26 mouse cellular contexts compared by ENCODE assay signal in the genomic region with DNA sequence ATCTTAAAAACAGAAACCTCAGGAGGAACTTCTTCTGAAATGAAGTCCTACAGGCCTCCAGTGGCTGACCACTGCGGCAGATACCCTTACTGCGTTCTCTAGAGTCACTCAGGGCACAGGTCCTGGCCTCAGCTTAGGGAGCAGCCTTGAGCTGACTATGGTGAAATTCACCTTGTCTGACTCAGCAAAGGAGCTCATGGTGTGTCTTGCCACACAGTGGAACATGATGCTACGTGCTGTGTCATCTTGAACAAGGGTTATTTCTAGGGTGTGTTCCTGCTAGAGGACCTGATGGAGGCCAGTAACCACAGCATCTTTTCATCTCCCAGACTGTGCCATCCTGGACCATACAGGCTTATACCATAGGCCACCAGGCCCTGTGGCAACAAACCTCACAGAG.
DNase-seq lines count a peak whose midpoint lies in the region; ATAC-seq and TF ChIP-seq lines count a peak whose summit lies in the region.
"Had no signal": no experiment of that assay in that cellular context is flagged by ENCODE, and none has a peak within 500 bp of the region (broad histone marks: within the 10 kb centered on the region; RNA-seq: fewer than 3 reads in every experiment).

No protein-coding gene starts in this region.

- H3K79me2 ChIP-seq in liver, adult 2 months (ENCODE audit: control insufficient read depth, insufficient read depth, low read length): no peaks in the 10 kb centered on the region

- no peaks in the 10 kb centered on the region for H3K9me3 ChIP-seq in liver, embryonic 12.5 days (replicated peaks)
- H3K9me3 ChIP-seq: embryonic facial prominence, embryonic 13.5 days; forebrain, embryonic 12.5 days; heart, embryonic 13.5 days; hindbrain, embryonic 12.5 days; liver, embryonic 15.5 days; lung, embryonic 15.5 days; neural tube, embryonic 15.5 days had no signal

- 92% methylated on average over 3 of the region's 3 CpGs for WGBS in liver, adult 2 months
- WGBS in liver, embryonic 12.5 days (ENCODE audit: insufficient replicate concordance): 72% methylated on average over 3 of the region's 3 CpGs

- H3K36me3 ChIP-seq in liver, adult 2 months (ENCODE audit: control insufficient read depth, insufficient read depth, low read length): no peaks in the 10 kb centered on the region
- H3K36me3 ChIP-seq in liver, embryonic 12.5 days: no peaks in the 10 kb centered on the region
- H3K36me3 ChIP-seq: embryonic facial prominence, embryonic 13.5 days; forebrain, embryonic 12.5 days; heart, embryonic 13.5 days; hindbrain, embryonic 12.5 days; liver, embryonic 15.5 days; lung, embryonic 15.5 days; neural tube, embryonic 15.5 days had no signal

- no peak for ATAC-seq in liver, embryonic 12.5 days
- ATAC-seq in megakaryocyte progenitor cell, adult 5-6 weeks (replicated peaks; ENCODE audit: poor library complexity): peak; percentile 54; the same call in 1 of the 2 replicates

- H3K4me1 ChIP-seq in liver, adult 2 months (ENCODE audit: control insufficient read depth, insufficient read depth, low read length): no peaks in the 10 kb centered on the region
- H3K4me1 ChIP-seq in liver, embryonic 12.5 days: no peaks in the 10 kb centered on the region
- H3K4me1 ChIP-seq: forebrain, embryonic 12.5 days; heart, embryonic 13.5 days; hindbrain, embryonic 12.5 days; liver, embryonic 15.5 days; lung, embryonic 15.5 days had no signal

- H3K27ac ChIP-seq in liver, adult 2 months (replicated peaks; ENCODE audit: insufficient read depth, low read depth, low read length): no peak overlapping the region
- no peak overlapping the region for H3K27ac ChIP-seq in liver, embryonic 12.5 days
- H3K27ac ChIP-seq: embryonic facial prominence, embryonic 13.5 days; forebrain, embryonic 12.5 days; heart, embryonic 13.5 days; hindbrain, embryonic 12.5 days; liver, embryonic 15.5 days; lung, embryonic 15.5 days; macrophage; neural tube, embryonic 15.5 days had no signal

- no peak overlapping the region for H3K9ac ChIP-seq in liver, adult 2 months (ENCODE audit: low read depth, low read length)
- no peak overlapping the region for H3K9ac ChIP-seq in liver, embryonic 12.5 days
- H3K9ac ChIP-seq: embryonic facial prominence, embryonic 13.5 days; forebrain, embryonic 12.5 days; heart, embryonic 13.5 days; hindbrain, embryonic 12.5 days; liver, embryonic 15.5 days; lung, embryonic 15.5 days; neural tube, embryonic 15.5 days had no signal

- peak; percentile 17 for DNase-seq in adrenal gland, postnatal 14 days
- no peak for DNase-seq in adrenal gland, postnatal 10 days
- peak; percentile 2 for DNase-seq in liver, adult 2 months (ENCODE audit: extremely low read depth, low read depth, low spot score)
- DNase-seq in c-Kit-positive CD71-negative TER-119-negative erythroid progenitor cells, embryonic 14.5 days (ENCODE audit: low read depth): peak; percentile 5
- no peak for DNase-seq in cerebellum, postnatal 25 days
- no peak for DNase-seq in layer of hippocampus, postnatal 25 days (ENCODE audit: extremely low spot score in 1 of 2, low spot score in 1 of 2)
- DNase-seq: cerebellum, adult 11-12 months; cerebellum, postnatal 14 days; embryo, embryonic 11 days; heart, adult 18-20 months; heart, postnatal 14 days; kidney, adult 9 months; kidney, postnatal 36 days; thymus, adult 18-20 months had no signal

- no peak for TF ChIP-seq POLR2A in liver, adult 2 months (IDR thresholded peaks at IDR 0.05; ENCODE audit: extremely low read depth, insufficient read depth, low read length)

- no peak overlapping the region for H3K4me2 ChIP-seq in liver, embryonic 12.5 days
- H3K4me2 ChIP-seq: embryonic facial prominence, embryonic 13.5 days; forebrain, embryonic 12.5 days; heart, embryonic 13.5 days; hindbrain, embryonic 12.5 days; liver, embryonic 15.5 days; lung, embryonic 15.5 days; midbrain, embryonic 11.5 days; neural tube, embryonic 15.5 days had no signal

- no peak for TF ChIP-seq CTCF in liver, adult 2 months (IDR thresholded peaks at IDR 0.05; ENCODE audit: low read depth, low read length)

- no peak overlapping the region for H3K4me3 ChIP-seq in liver, adult 2 months (ENCODE audit: insufficient read depth, low read depth, low read length)
- H3K4me3 ChIP-seq in liver, embryonic 12.5 days: no peak overlapping the region
- H3K4me3 ChIP-seq: embryonic facial prominence, embryonic 13.5 days; erythroblast, embryonic 14.5 days; forebrain, embryonic 12.5 days; heart, embryonic 13.5 days; hindbrain, embryonic 12.5 days; liver, embryonic 15.5 days; lung, embryonic 15.5 days; neural tube, embryonic 15.5 days had no signal

- H3K27me3 ChIP-seq in liver, adult 2 months (ENCODE audit: control insufficient read depth, insufficient read depth, low read length): no peaks in the 10 kb centered on the region
- no peaks in the 10 kb centered on the region for H3K27me3 ChIP-seq in liver, embryonic 12.5 days (replicated peaks)
- H3K27me3 ChIP-seq: embryonic facial prominence, embryonic 13.5 days; forebrain, embryonic 12.5 days; heart, embryonic 13.5 days; hindbrain, embryonic 12.5 days; liver, embryonic 15.5 days; lung, embryonic 15.5 days; neural tube, embryonic 15.5 days had no signal

Comparison
In these comparisons a context has a peak if more than half of its experiments do, and no peak if none do; other contexts are left out.
1. DNase-seq: peak in adrenal gland, postnatal 14 days (single experiment), liver, adult 2 months (single experiment) and c-Kit-positive CD71-negative TER-119-negative erythroid progenitor cells, embryonic 14.5 days (single experiment); none in adrenal gland, postnatal 10 days (single experiment), cerebellum, postnatal 25 days (0 of 2) and layer of hippocampus, postnatal 25 days (0 of 2).